Mouse (Mus musculus) C2C12 (cell line): Measurements from ENCODE around the gene Plet1.

ENCODE experiments used
- CEBPB ChIP-seq: IDR thresholded peaks from one replicate; pipeline ENCODE4 v1.6.1; 2011; ENCODE audit warnings: low read depth, mild to moderate bottlenecking, control low read depth, moderate library complexity
- CTCF ChIP-seq: IDR thresholded peaks from one replicate; pipeline ENCODE4 v1.5.1; 2011; ENCODE audit not compliant: control insufficient read depth, insufficient read depth, insufficient read length
- FOSL1 ChIP-seq: IDR thresholded peaks from one replicate; pipeline ENCODE4 v1.8.0; 2011; ENCODE audit warnings: mild to moderate bottlenecking, low read length; ENCODE audit not compliant: poor library complexity, insufficient read depth, severe bottlenecking
- MAX ChIP-seq: IDR thresholded peaks from one replicate; pipeline ENCODE4 v1.6.1; 2011; ENCODE audit warnings: mild to moderate bottlenecking, control low read depth
- MYOD1 ChIP-seq: IDR thresholded peaks from one replicate; pipeline ENCODE4 v1.6.1; 2011; ENCODE audit warnings: low read depth; ENCODE audit not compliant: control insufficient read depth, insufficient read length
- MYOG ChIP-seq: IDR thresholded peaks from one replicate; pipeline ENCODE4 v1.6.1; 2011; ENCODE audit not compliant: control insufficient read depth, insufficient read length; ENCODE audit errors: extremely low read depth
- USF1 ChIP-seq: IDR thresholded peaks from one replicate; pipeline ENCODE4 v1.6.1; 2011; ENCODE audit warnings: low read depth, mild to moderate bottlenecking, control low read depth, moderate library complexity

- TF ChIP-seq CEBPB (no peak), USF1 (peak; percentile 93), CTCF (no peak), MAX (no peak), MYOG (no peak), MYOD1 (no peak), FOSL1 (no peak)
These were observed 6.7 kb downstream of the Plet1 start for GRCm38 (mm10) chr9:50500974-50501501.
